Mouse (Mus musculus) neural tube, embryonic 12.5 days (tissue): ENCODE measurements around the gene Man2a2. TPM values are rescaled to one million over a fixed set of nuclear protein-coding genes. Genes with fewer than 3 reads are reported as not detected.
"Not testable (repeated sequence)": the region's sequence is repeated elsewhere in the genome, so short reads cannot be mapped to it uniquely, and the experiment has no call there.

Source experiments
- ATAC-seq: fragments of 200-750 bp; cut with Nextera tagmentation; 2 replicates; pipeline ENCODE4 v1.8.0; 2017; ENCODE audit warnings: low read depth, mild to moderate bottlenecking, moderate TSS enrichment, moderate library complexity; ENCODE audit not compliant: low FRiP score
- H3K27ac ChIP-seq: fragments of 300-500 bp; sonication (generic); 2 replicates; pipeline ENCODE4 v1.5.1; 2016
- H3K27me3 ChIP-seq: fragments of 300-500 bp; sonication (generic); replicated peaks from 2 replicates; pipeline ENCODE4 v1.6.1; 2016; ENCODE audit warnings: mild to moderate bottlenecking
- H3K36me3 ChIP-seq: fragments of 300-500 bp; sonication (generic); 2 replicates; pipeline ENCODE4 v1.6.1; 2016; ENCODE audit warnings: mild to moderate bottlenecking
- H3K4me1 ChIP-seq: fragments of 300-500 bp; sonication (generic); 2 replicates; pipeline ENCODE4 v1.6.1; 2016
- H3K4me2 ChIP-seq: fragments of 300-500 bp; sonication (generic); replicated peaks from 2 replicates; pipeline ENCODE4 v1.6.1; 2016; ENCODE audit warnings: mild to moderate bottlenecking
- H3K4me3 ChIP-seq: fragments of 300-500 bp; sonication (generic); 2 replicates; pipeline ENCODE4 v1.5.1; 2016
- H3K9ac ChIP-seq: fragments of 300-500 bp; sonication (generic); 2 replicates; pipeline ENCODE4 v1.6.1; 2016; ENCODE audit warnings: mild to moderate bottlenecking
- H3K9me3 ChIP-seq: fragments of 300-500 bp; sonication (generic); 2 replicates; pipeline ENCODE4 v1.6.1; 2016; ENCODE audit warnings: mild to moderate bottlenecking
- WGBS: fragments of 180-500 bp; shearing (Covaris S2); methylation state at CpG from one replicate; pipeline ENCODE4 v1.1.7; 2016; 5-methylcytosine and 5-hydroxymethylcytosine counted together
- polyA plus RNA-seq: library from polyadenylated mRNA; unstranded; fragments of >200 nt; fragmentation: Nextera tagmentation; extraction: Ambion mirVana; gene quantifications from 2 replicates; pipeline ENCODE4 v1.2.1, GENCODE M21; 2016

Gene Man2a2
- polyA plus RNA-seq, 1 experiment from 2014 or later = 25.5 TPM

DNA sequence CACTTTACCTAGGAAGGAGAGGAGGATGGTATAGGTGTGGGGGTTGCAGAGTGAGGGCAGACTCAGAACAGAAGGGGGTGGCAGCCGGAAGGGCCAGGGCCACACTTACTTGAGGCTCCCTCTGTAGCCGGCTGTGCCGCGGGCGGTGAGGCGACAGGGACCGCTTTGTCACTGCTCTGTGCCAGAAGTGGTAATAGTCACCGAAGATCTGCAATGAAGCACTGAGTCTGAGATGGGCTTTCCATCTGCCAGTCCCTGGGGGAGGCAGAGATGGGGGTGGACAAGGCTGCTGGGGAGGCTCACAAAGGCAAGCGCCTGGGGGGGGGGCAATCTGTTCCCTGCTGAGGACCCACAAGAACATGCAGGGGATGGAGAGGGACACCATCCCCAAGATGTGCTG lies 26.8 kb upstream of the Man2a2 start:
- H3K36me3 ChIP-seq = peaks cover 45% of the 10 kb centered on the region
- H3K27ac ChIP-seq = no peak overlapping the region
- 93% methylated on average over 9 of the region's 9 CpGs for WGBS
- no peaks in the 10 kb centered on the region for H3K27me3 ChIP-seq
- no peak overlapping the region for H3K4me3 ChIP-seq
- H3K9ac ChIP-seq = no peak overlapping the region
- H3K4me1 ChIP-seq = peaks cover 21% of the 10 kb centered on the region
- no peak for ATAC-seq
- H3K9me3 ChIP-seq = no peaks in the 10 kb centered on the region
- H3K4me2 ChIP-seq = no peak overlapping the region

DNA sequence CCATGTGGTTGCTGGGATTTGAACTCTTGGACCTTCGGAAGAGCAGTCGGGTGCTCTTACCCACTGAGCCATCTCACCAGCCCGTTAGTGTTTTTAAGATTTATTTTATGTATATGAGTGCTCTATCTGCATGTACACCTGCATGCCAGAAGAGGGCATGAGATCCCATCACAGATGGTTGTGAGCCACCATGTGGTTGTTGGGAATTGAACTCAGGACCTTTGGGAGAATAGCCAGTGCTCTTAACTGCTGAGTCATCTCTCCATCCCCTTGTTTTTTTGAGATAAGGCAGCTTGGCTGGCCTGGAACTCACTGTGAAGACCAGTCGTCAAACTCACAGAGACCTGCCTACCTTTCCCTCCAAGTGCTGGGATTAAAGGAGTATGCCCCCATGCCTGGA lies 25.3 kb upstream of the Man2a2 start:
- H3K9me3 ChIP-seq, H3K4me2 ChIP-seq, H3K9ac ChIP-seq, ATAC-seq, H3K4me3 ChIP-seq, H3K27me3 ChIP-seq, H3K27ac ChIP-seq: not testable (repeated sequence)
- peaks cover 60% of the 10 kb centered on the region for H3K36me3 ChIP-seq
- 86% methylated on average over 4 of the region's 4 CpGs for WGBS
- H3K4me1 ChIP-seq = peaks cover 16% of the 10 kb centered on the region

- peaks cover 77% of the 10 kb centered on the region for H3K36me3 ChIP-seq
- H3K9me3 ChIP-seq = no peaks in the 10 kb centered on the region
- ATAC-seq = no peak
- H3K4me1 ChIP-seq = no peaks in the 10 kb centered on the region; the same call in 1 of the 2 replicates
- H3K4me3 ChIP-seq = no peak overlapping the region
- H3K27me3 ChIP-seq = no peaks in the 10 kb centered on the region
- H3K4me2 ChIP-seq = no peak overlapping the region
- H3K9ac ChIP-seq = no peak overlapping the region
- 90% methylated on average over 4 of the region's 4 CpGs for WGBS
- no peak overlapping the region for H3K27ac ChIP-seq
These were observed 23.4 kb upstream of the Man2a2 start for GRCm38 (mm10) chr7:80394600-80394999.

GRCm38 (mm10) chr7:80392119-80392518 lies 20.9 kb upstream of the Man2a2 start:
- no peaks in the 10 kb centered on the region for H3K9me3 ChIP-seq
- WGBS = 94% methylated on average over 15 of the region's 15 CpGs
- peaks cover 64% of the 10 kb centered on the region for H3K36me3 ChIP-seq
- 0 out of 2 replicates have a peak, but pooled peaks cover 4% of the 10 kb centered on the region for H3K27me3 ChIP-seq
- no peak overlapping the region for H3K4me3 ChIP-seq
- H3K4me2 ChIP-seq = no peak overlapping the region
- H3K9ac ChIP-seq = no peak overlapping the region
- peaks cover 10% of the 10 kb centered on the region for H3K4me1 ChIP-seq
- H3K27ac ChIP-seq = no peak overlapping the region
- ATAC-seq = no peak

GRCm38 (mm10) chr7:80387633-80388543 lies 16.7 kb upstream of the Man2a2 start, which contains the start of gene Fes:
TSS of gene Fes (minus strand) at chr7:80387946.
- no peak; the same call in 1 of the 2 replicates for ATAC-seq
- no peak within 1 kb of the TSS for H3K27ac ChIP-seq
- WGBS = 11% methylated on average over 32 of the region's 33 CpGs

DNA sequence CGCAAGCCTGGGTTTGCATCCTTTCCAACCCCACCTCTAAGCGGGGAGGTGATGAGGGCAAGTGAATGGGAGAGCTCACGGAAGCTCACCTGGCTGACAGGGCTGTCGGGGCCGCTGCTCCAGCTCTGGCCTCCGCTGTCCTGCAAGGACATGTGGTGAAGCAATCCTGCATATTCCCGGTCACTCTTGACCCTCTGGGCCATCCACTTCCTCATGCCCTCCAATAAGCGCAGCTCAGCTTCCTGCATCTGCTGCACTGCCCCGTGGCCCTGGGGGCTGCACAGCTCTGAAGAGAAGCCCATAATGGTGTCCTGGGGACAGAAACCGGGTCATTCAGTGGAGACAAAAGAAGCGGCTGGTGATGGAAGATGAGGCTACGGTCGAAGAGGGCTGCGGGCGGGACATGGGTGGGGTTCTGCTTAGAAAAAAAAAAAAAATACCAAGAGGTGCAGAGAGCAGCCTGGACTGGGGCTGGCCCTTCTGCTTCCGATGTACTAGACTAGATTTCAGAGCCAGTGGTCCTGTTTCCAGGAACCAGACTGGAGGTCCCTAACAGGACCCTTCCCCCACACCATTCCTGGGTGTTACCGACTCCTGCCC lies 16.0 kb upstream of the Man2a2 start:
- Histone ChIP-seq H3K27me3 (0 out of 2 replicates have a peak, but pooled peaks cover 10% of the 10 kb centered on the region), H3K4me2 (peak overlapping the region; percentile 49), H3K27ac (no peak overlapping the region), H3K9ac (peak overlapping the region; percentile 55), H3K4me1 (peaks cover 24% of the 10 kb centered on the region), H3K9me3 (no peaks in the 10 kb centered on the region), H3K4me3 (peak overlapping the region; percentile 15; the same call in 1 of the 2 replicates), H3K36me3 (peaks cover 24% of the 10 kb centered on the region)
- 23% methylated on average over 17 of the region's 17 CpGs for WGBS
- 0 out of 2 replicates have a peak, but pooled peaks have one; percentile 4 for ATAC-seq

More at GRCm38 (mm10) chr7:80387633-80388543, 16.7 kb upstream of the Man2a2 start, which contains the start of gene Fes:
- H3K36me3 ChIP-seq = peaks cover 31% of the 10 kb centered on the region
- peaks cover 19% of the 10 kb centered on the region for H3K4me1 ChIP-seq
- H3K9ac ChIP-seq = peak within 1 kb of the TSS; percentile 55
- peak within 1 kb of the TSS; percentile 49 for H3K4me2 ChIP-seq
- 0 out of 2 replicates have a peak, but pooled peaks cover 7% of the 10 kb centered on the region for H3K27me3 ChIP-seq
- H3K9me3 ChIP-seq = no peaks in the 10 kb centered on the region
- H3K4me3 ChIP-seq = peak within 1 kb of the TSS; percentile 15

DNA sequence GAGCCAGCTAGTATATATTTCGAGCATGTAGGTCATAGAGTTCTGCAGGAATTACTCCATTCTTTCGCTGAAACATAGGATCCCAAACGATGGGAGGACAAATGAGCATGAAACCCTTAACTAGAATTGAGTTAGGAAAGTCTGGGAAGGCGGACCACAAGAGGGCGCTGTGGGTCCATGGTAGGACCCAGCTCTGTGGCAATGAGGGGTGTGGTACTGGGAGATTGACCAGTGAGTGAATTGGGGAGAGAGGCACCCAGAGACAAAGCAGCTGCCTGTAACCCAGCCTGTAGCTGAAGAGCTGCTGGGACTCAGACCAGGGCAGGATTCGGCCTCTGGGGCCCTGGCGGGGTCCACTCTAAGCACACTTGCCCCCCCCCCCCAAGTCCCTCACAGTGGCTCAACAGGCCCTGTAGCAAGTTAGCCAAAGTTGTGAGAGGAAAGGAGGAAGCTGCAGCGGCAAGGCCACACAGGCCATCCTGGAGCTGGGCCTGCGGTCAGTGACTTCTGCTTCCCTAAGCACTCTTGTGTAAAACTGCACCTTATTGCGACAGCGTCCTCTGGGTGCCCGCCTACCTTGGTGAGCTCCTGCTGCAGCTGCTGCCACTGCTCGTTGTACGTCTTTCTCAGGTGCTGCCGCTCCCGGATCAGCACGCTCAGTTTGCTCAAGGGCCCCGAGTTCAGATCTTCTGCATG lies 15.2 kb upstream of the Man2a2 start:
- H3K4me3 ChIP-seq = no peak overlapping the region
- peaks cover 24% of the 10 kb centered on the region for H3K4me1 ChIP-seq
- H3K27me3 ChIP-seq = 0 out of 2 replicates have a peak, but pooled peaks cover 15% of the 10 kb centered on the region
- peaks cover 16% of the 10 kb centered on the region for H3K36me3 ChIP-seq
- H3K27ac ChIP-seq = no peak overlapping the region
- H3K9ac ChIP-seq = no peak overlapping the region; the same call in 1 of the 2 replicates
- peak overlapping the region; percentile 49 for H3K4me2 ChIP-seq
- 35% methylated on average over 18 of the region's 18 CpGs for WGBS
- H3K9me3 ChIP-seq = no peaks in the 10 kb centered on the region
- peak; percentile 75 for ATAC-seq

- no peaks in the 10 kb centered on the region for H3K9me3 ChIP-seq
- no peak overlapping the region for H3K4me3 ChIP-seq
- WGBS = 74% methylated on average over 11 of the region's 11 CpGs
- no peak overlapping the region for H3K27ac ChIP-seq
- no peaks in the 10 kb centered on the region for H3K36me3 ChIP-seq
- H3K4me2 ChIP-seq = no peak overlapping the region
- H3K9ac ChIP-seq = no peak overlapping the region
- peaks cover 21% of the 10 kb centered on the region for H3K4me1 ChIP-seq
- ATAC-seq = no peak
- 0 out of 2 replicates have a peak, but pooled peaks cover 11% of the 10 kb centered on the region for H3K27me3 ChIP-seq
These were observed 11.7 kb upstream of the Man2a2 start for GRCm38 (mm10) chr7:80382919-80383318.

DNA sequence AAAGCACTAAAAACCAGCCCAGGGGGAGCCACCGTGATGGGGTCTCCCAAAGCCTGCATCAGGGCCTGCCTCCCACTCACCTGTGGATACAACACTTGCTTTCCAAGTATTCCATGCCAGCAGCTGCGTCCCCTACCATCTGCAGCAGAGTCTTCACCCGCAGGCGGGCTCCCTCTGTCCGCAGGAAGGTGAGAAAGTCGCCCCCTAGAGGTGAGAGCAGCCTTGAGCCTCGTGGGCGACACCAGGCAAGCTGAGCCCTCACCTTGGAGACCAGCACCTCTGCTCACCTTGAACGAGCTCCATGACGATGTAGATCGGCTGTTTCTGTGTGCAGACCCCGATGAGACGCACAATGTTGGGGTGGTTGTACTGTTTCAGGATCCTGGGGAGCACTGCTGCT lies 8.4 kb upstream of the Man2a2 start:
- no peak overlapping the region for H3K4me2 ChIP-seq
- H3K9ac ChIP-seq = no peak overlapping the region
- ATAC-seq = no peak
- H3K36me3 ChIP-seq = no peaks in the 10 kb centered on the region
- WGBS = 64% methylated on average over 13 of the region's 13 CpGs
- H3K27me3 ChIP-seq = 0 out of 2 replicates have a peak, but pooled peaks cover 7% of the 10 kb centered on the region
- H3K9me3 ChIP-seq = no peaks in the 10 kb centered on the region
- no peak overlapping the region for H3K4me3 ChIP-seq
- H3K4me1 ChIP-seq = 0 out of 2 replicates have a peak, but pooled peaks cover 5% of the 10 kb centered on the region
- H3K27ac ChIP-seq = no peak overlapping the region

DNA sequence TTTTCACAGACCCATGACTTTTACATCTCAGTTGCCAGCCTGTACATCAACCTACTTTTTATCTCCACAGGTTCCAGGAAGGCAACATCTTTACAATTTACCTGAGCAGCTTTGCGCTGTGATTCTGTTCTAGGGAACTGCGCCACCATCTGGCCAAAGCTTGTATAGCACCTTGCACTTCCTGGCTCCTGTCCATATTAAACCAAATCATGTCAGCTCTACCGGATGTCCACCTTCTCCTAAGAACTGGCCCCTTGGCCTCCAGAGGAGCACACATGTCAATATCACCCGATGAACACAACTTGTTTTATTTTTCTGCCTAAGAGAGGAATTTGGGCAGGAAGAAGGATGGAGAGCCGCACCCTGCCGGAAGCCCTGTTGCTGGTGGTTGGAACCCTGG lies 6.3 kb upstream of the Man2a2 start:
- Histone ChIP-seq H3K36me3 (no peaks in the 10 kb centered on the region), H3K9ac (no peak overlapping the region), H3K4me2 (no peak overlapping the region), H3K9me3 (no peaks in the 10 kb centered on the region), H3K4me3 (no peak overlapping the region), H3K27ac (no peak overlapping the region), H3K4me1 (0 out of 2 replicates have a peak, but pooled peaks cover under 1% of the 10 kb centered on the region), H3K27me3 (0 out of 2 replicates have a peak, but pooled peaks cover 7% of the 10 kb centered on the region)
- ATAC-seq = no peak
- 38% methylated on average over 6 of the region's 6 CpGs for WGBS

GRCm38 (mm10) chr7:80376192-80376591 lies 5.0 kb upstream of the Man2a2 start:
- no peak overlapping the region for H3K4me3 ChIP-seq
- H3K27me3 ChIP-seq = no peaks in the 10 kb centered on the region
- no peak overlapping the region for H3K27ac ChIP-seq
- H3K4me2 ChIP-seq = no peak overlapping the region
- H3K36me3 ChIP-seq = no peaks in the 10 kb centered on the region
- 72% methylated on average over 10 of the region's 10 CpGs for WGBS
- H3K4me1 ChIP-seq = no peaks in the 10 kb centered on the region
- no peak for ATAC-seq
- H3K9ac ChIP-seq = no peak overlapping the region
- no peaks in the 10 kb centered on the region for H3K9me3 ChIP-seq
